Mouse (Mus musculus) forebrain, embryonic 10.5 days (tissue): ENCODE results near the gene Pars2. TPM values are rescaled to one million over a fixed set of nuclear protein-coding genes. Genes with fewer than 3 reads are reported as not detected.

Experiments used
- DNase-seq: peaks from one replicate; pipeline ENCODE4 v3.0.0-alpha.2; 2017; ENCODE audit warnings: low spot score; ENCODE audit errors: extremely low spot score
- H3K27ac ChIP-seq: fragments of 300-500 bp; sonication (generic); 2 replicates; pipeline ENCODE4 v1.5.1; 2016; ENCODE audit warnings: mild to moderate bottlenecking
- H3K27me3 ChIP-seq: fragments of 300-500 bp; sonication (generic); 2 replicates; pipeline ENCODE4 v1.6.1; 2016; ENCODE audit warnings: mild to moderate bottlenecking; ENCODE audit not compliant: poor library complexity, severe bottlenecking
- H3K36me3 ChIP-seq: fragments of 300-500 bp; sonication (generic); replicated peaks from 2 replicates; pipeline ENCODE4 v1.6.1; 2016; ENCODE audit warnings: mild to moderate bottlenecking, moderate library complexity
- H3K4me1 ChIP-seq: fragments of 300-500 bp; sonication (generic); 2 replicates; pipeline ENCODE4 v1.6.1; 2016
- H3K4me3 ChIP-seq: fragments of 300-500 bp; sonication (generic); 2 replicates; pipeline ENCODE4 v1.5.1; 2016; ENCODE audit warnings: mild to moderate bottlenecking, moderate library complexity
- H3K9me3 ChIP-seq: fragments of 300-500 bp; sonication (generic); 2 replicates; pipeline ENCODE4 v1.6.1; 2016; ENCODE audit warnings: mild to moderate bottlenecking, moderate library complexity
- WGBS: fragments of 180-500 bp; shearing (Covaris S2); methylation state at CpG from one replicate; pipeline ENCODE4 v1.1.7; 2016; 5-methylcytosine and 5-hydroxymethylcytosine counted together
- polyA plus RNA-seq: library from polyadenylated mRNA; unstranded; fragments of >200 nt; fragmentation: Nextera tagmentation; extraction: Ambion mirVana; gene quantifications from 2 replicates; pipeline ENCODE4 v1.2.1, GENCODE M21; 2016

Pars2 gene
- polyA plus RNA-seq, result 14.9 and 19.7 TPM in 2 replicates

GRCm38 (mm10) chr4:106650833-106651527 is at the start of gene Pars2:
Gene Pars2, plus strand, starts transcription at chr4:106651069.
- H3K36me3 ChIP-seq, result peaks cover 32% of the 10 kb centered on the region
- H3K27ac ChIP-seq, result peak within 1 kb of the TSS; percentile 83
- H3K9me3 ChIP-seq, result no peaks in the 10 kb centered on the region
- H3K4me1 ChIP-seq, result peaks cover 12% of the 10 kb centered on the region
- peak within 1 kb of the TSS; percentile 63 for H3K4me3 ChIP-seq
- 4% methylated on average over 40 of the region's 40 CpGs for WGBS
- peaks cover 21% of the 10 kb centered on the region for H3K27me3 ChIP-seq
- peak; percentile 98 for DNase-seq

GRCm38 (mm10) chr4:106606639-106607554 is 44.0 kb upstream of the Pars2 start:
- H3K9me3 ChIP-seq, result no peaks in the 10 kb centered on the region
- no peaks in the 10 kb centered on the region for H3K27me3 ChIP-seq
- WGBS, result 44% methylated on average over 18 of the region's 18 CpGs
- no peaks in the 10 kb centered on the region for H3K36me3 ChIP-seq
- peak overlapping the region; percentile 66 for H3K27ac ChIP-seq
- peak; percentile 50 for DNase-seq
- peaks cover 11% of the 10 kb centered on the region for H3K4me1 ChIP-seq
- H3K4me3 ChIP-seq, result peak overlapping the region; percentile 33

- WGBS, result 89% methylated on average over 1 of the region's 1 CpGs
- Histone ChIP-seq H3K27ac (no peak overlapping the region), H3K36me3 (no peaks in the 10 kb centered on the region), H3K4me1 (peaks cover 11% of the 10 kb centered on the region), H3K9me3 (no peaks in the 10 kb centered on the region), H3K4me3 (no peak overlapping the region), H3K27me3 (no peaks in the 10 kb centered on the region)
- no peak for DNase-seq
These were observed 43.0 kb upstream of the Pars2 start for GRCm38 (mm10) chr4:106607905-106608304.

GRCm38 (mm10) chr4:106613105-106613504 is 37.8 kb upstream of the Pars2 start:
- peaks cover 28% of the 10 kb centered on the region for H3K27me3 ChIP-seq
- no peak overlapping the region for H3K4me3 ChIP-seq
- DNase-seq, result no peak
- no peaks in the 10 kb centered on the region for H3K36me3 ChIP-seq
- WGBS, result 82% methylated on average over 8 of the region's 8 CpGs
- peaks cover 20% of the 10 kb centered on the region for H3K4me1 ChIP-seq
- H3K9me3 ChIP-seq, result no peaks in the 10 kb centered on the region
- H3K27ac ChIP-seq, result no peak overlapping the region

GRCm38 (mm10) chr4:106613560-106613959 is 37.3 kb upstream of the Pars2 start:
- Histone ChIP-seq H3K9me3 (no peaks in the 10 kb centered on the region), H3K4me3 (no peak overlapping the region), H3K27ac (peak overlapping the region; percentile 60; the same call in 1 of the 2 replicates), H3K27me3 (peaks cover 28% of the 10 kb centered on the region), H3K36me3 (no peaks in the 10 kb centered on the region), H3K4me1 (peaks cover 20% of the 10 kb centered on the region)
- 78% methylated on average over 3 of the region's 3 CpGs for WGBS
- DNase-seq, result no peak

- H3K9me3 ChIP-seq, result no peaks in the 10 kb centered on the region
- H3K27me3 ChIP-seq, result peaks cover 34% of the 10 kb centered on the region
- no peak overlapping the region for H3K4me3 ChIP-seq
- H3K36me3 ChIP-seq, result no peaks in the 10 kb centered on the region
- 45% methylated on average over 7 of the region's 7 CpGs for WGBS
- H3K27ac ChIP-seq, result peak overlapping the region; percentile 60; the same call in 1 of the 2 replicates
- peak; percentile 81 for DNase-seq
- H3K4me1 ChIP-seq, result peaks cover 20% of the 10 kb centered on the region
These were observed 36.6 kb upstream of the Pars2 start for GRCm38 (mm10) chr4:106614180-106614797.

GRCm38 (mm10) chr4:106614881-106615280 is 36.0 kb upstream of the Pars2 start:
- no peak overlapping the region for H3K4me3 ChIP-seq
- peaks cover 34% of the 10 kb centered on the region for H3K27me3 ChIP-seq
- WGBS, result 88% methylated on average over 9 of the region's 9 CpGs
- H3K27ac ChIP-seq, result no peak overlapping the region
- DNase-seq, result no peak
- H3K9me3 ChIP-seq, result no peaks in the 10 kb centered on the region
- peaks cover 20% of the 10 kb centered on the region for H3K4me1 ChIP-seq
- no peaks in the 10 kb centered on the region for H3K36me3 ChIP-seq

- H3K27ac ChIP-seq, result no peak overlapping the region
- H3K9me3 ChIP-seq, result no peaks in the 10 kb centered on the region
- H3K36me3 ChIP-seq, result no peaks in the 10 kb centered on the region
- H3K4me3 ChIP-seq, result no peak overlapping the region
- H3K4me1 ChIP-seq, result peaks cover 20% of the 10 kb centered on the region
- DNase-seq, result no peak
- 87% methylated on average over 12 of the region's 12 CpGs for WGBS
- peaks cover 34% of the 10 kb centered on the region for H3K27me3 ChIP-seq
These were observed 35.2 kb upstream of the Pars2 start for GRCm38 (mm10) chr4:106615637-106616036.

- Histone ChIP-seq H3K27me3 (peaks cover 45% of the 10 kb centered on the region), H3K4me1 (peaks cover 23% of the 10 kb centered on the region), H3K4me3 (peak within 1 kb of the TSS; percentile 45), H3K27ac (peak within 1 kb of the TSS; percentile 69), H3K9me3 (no peaks in the 10 kb centered on the region), H3K36me3 (no peaks in the 10 kb centered on the region)
- peak; percentile 33 for DNase-seq
- WGBS, result 2% methylated on average over 19 of the region's 19 CpGs
These were observed 33.8 kb upstream of the Pars2 start, which contains the start of gene Lexm for GRCm38 (mm10) chr4:106617056-106617455. Gene Lexm, minus strand, starts transcription at chr4:106617241.

GRCm38 (mm10) chr4:106618898-106619297 is 32.0 kb upstream of the Pars2 start:
- Histone ChIP-seq H3K36me3 (no peaks in the 10 kb centered on the region), H3K27ac (no peak overlapping the region)

GRCm38 (mm10) chr4:106621428-106621827 is 29.4 kb upstream of the Pars2 start:
- Histone ChIP-seq H3K27me3 (peaks cover 74% of the 10 kb centered on the region), H3K4me3 (no peak overlapping the region), H3K4me1 (peaks cover 32% of the 10 kb centered on the region), H3K36me3 (no peaks in the 10 kb centered on the region), H3K9me3 (no peaks in the 10 kb centered on the region), H3K27ac (no peak overlapping the region)
- 81% methylated on average over 3 of the region's 3 CpGs for WGBS
- DNase-seq, result no peak

More at GRCm38 (mm10) chr4:106618898-106619297, 32.0 kb upstream of the Pars2 start:
- H3K9me3 ChIP-seq, result no peaks in the 10 kb centered on the region
- H3K4me3 ChIP-seq, result no peak overlapping the region
- WGBS, result 90% methylated on average over 4 of the region's 4 CpGs
- no peak for DNase-seq
- H3K4me1 ChIP-seq, result peaks cover 33% of the 10 kb centered on the region
- H3K27me3 ChIP-seq, result peaks cover 64% of the 10 kb centered on the region

GRCm38 (mm10) chr4:106622030-106622493 is 28.8 kb upstream of the Pars2 start, which contains the start of gene Ttc22:
Gene Ttc22, plus strand, starts transcription at chr4:106622432.
- DNase-seq, result no peak
- Histone ChIP-seq H3K36me3 (no peaks in the 10 kb centered on the region), H3K27ac (no peak within 1 kb of the TSS), H3K9me3 (no peaks in the 10 kb centered on the region), H3K4me1 (peaks cover 27% of the 10 kb centered on the region), H3K27me3 (peaks cover 75% of the 10 kb centered on the region), H3K4me3 (no peak within 1 kb of the TSS)
- 30% methylated on average over 16 of the region's 16 CpGs for WGBS
